Mouse (Mus musculus) liver, postnatal 0 days (tissue): ENCODE results near the gene Brinp2.

Experiments
- CTCF ChIP-seq: sonication (generic); IDR thresholded peaks from 2 replicates; pipeline ENCODE4 v1.5.1; 2016; ENCODE audit warnings: antibody characterized with exemption, low read depth
- EP300 ChIP-seq: IDR thresholded peaks from 2 replicates; pipeline ENCODE4 v1.6.1; 2016; ENCODE audit warnings: antibody characterized with exemption, low read depth, mild to moderate bottlenecking

- TF ChIP-seq CTCF (no peak), EP300 (no peak)
Measured at GRCm38 (mm10) chr1:158218750-158219149, 137.4 kb downstream of the Brinp2 start.
